Mouse (Mus musculus): ENCODE data around the gene Bpifa5.

Bpifa5 gene

DNA sequence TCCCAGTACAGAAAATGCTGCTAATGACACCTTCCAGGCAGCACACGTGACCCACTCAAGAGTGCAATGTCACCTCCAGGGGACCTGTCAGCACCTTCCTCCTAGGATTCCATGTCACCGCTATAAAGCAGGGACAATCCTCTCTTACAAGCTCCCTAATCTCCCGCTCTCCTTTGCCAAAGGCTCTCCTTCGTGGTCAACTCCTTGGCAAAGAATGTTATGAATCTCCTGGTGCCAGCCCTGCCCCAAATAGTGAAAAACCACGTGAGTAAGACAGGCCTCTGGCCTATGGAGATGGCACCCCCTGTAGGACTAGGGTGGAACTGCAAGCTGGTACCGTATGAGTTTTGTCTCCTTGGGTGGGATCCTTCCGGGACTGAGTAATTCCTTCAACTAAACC lies 44.5 kb downstream of the Bpifa5 start:
- no peak for DNase-seq (ENCODE audit: low spot score in 2 of 2)

DNA sequence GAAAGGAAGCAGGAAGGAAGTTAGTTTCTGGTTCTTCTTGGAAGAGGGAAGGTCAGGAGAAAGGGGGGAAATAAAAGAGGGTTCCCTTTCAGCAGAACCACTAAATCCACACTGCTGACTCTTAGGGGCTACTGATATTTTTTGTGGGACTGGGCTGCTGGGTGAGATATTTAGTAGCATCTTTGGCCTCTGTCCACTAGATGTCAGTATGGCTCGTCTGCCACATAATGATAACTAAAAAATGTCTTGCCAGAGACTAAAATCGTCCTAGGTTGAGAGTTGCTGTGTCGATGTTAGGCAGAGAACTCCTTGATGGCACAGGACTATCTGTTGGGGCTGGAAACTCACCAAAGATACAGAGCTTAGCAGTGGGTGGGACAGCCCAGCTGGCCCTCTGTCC lies 46.7 kb downstream of the Bpifa5 start:
- DNase-seq (ENCODE audit: low spot score in 2 of 2): peak in 1 of 2 experiments; percentile 26

DNA sequence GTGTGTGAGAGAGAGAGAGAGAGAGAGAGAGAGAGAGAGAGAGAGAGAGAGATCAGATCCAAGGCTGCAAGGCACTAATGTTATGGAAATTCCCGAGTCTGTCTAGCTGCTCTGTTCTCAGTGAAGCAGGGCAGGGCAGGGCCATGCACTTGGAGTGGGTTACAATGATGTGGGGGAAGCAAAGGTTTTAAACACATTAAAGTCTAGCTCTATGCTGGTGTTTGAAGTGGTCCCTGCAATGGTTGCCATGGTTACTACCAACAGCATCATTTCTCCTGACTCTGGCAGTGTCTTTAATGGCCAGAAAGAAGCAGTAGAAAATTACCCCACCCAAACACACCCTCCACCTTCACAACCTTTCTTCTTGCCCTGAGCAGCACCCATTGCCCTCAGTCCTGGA lies 48.7 kb downstream of the Bpifa5 start:
- DNase-seq (ENCODE audit: low spot score in 2 of 2): no peak

DNA sequence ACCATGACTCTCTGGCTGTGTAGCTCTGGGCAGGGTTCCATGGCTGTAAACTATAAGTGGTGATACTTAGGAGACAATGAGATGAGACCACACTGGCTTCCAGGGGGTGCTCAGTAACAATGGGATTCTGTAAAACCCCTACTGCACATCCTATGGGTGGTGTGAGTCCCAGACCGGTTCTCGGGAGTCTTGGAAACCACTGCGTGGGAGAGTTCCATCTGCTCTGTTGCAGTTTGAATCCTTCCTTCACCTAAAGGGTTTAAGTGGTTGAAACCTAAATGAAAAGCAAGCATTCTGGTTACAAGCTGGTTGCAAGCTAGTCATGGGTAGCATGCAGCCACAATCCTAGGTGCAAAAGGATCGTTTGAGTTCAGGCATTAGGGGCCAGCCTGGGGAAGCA lies 49.5 kb downstream of the Bpifa5 start:
- DNase-seq (ENCODE audit: low spot score in 2 of 2): peak; percentile 36 to 81

DNA sequence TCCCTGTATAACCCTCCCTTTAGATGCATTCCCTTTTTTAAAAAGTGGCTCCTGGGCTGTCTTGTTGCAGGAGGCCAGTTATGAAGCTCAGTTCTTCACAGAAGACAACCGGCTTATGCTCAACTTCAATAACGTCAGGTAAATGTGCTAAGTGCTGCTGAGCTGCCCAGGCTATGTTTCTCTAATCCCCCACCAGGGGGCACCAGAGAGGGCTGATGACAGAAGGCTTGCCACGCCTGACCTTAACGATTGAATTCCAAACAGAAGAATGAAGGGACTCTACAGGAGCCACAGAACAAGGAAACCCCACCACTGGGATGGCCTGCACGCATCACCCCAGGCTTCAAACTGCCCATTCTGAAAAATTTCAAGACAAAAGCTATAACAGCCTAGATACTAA lies 52.8 kb downstream of the Bpifa5 start:
- DNase-seq (ENCODE audit: low spot score in 2 of 2): peak in 1 of 2 experiments; percentile 41

All from left cerebral cortex, adult 9 months (tissue).